Mouse (Mus musculus) embryonic fibroblast, embryonic 13.5 days (primary cell): Measurements from ENCODE around the gene Esrra.

Experiments
- CTCF ChIP-seq: IDR thresholded peaks from 2 replicates; pipeline ENCODE4 v1.5.1; 2011; ENCODE audit warnings: mild to moderate bottlenecking, control low read depth, low read length, moderate library complexity, borderline replicate concordance; ENCODE audit not compliant: insufficient read depth
- POLR2A ChIP-seq: IDR thresholded peaks from 2 replicates; pipeline ENCODE4 v1.6.1; 2011; ENCODE audit warnings: low read depth, mild to moderate bottlenecking, control low read depth, low read length, moderate library complexity

DNA sequence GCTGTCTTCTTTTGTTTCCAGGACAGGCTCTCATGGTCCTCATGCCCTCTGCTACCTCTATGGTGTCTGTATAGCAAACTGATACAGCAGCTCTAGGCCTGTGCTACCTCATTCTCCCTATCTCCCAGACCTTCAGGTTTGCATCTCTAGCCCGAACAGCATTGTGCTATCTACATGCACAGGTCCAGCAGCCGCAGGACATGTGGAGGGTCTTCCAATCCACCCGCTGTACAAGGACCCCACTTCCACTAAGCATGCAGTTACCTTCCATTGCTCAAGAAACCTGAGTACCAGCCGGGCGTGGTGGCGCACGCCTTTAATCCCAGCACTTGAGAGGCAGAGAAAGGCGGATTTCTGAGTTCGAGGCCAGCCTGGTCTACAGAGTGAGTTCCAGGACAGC lies 7.1 kb downstream of the Esrra start:
- no peak for TF ChIP-seq POLR2A
- no peak for TF ChIP-seq CTCF
